Mouse (Mus musculus) lung, embryonic 15.5 days (tissue): ENCODE measurements around the gene Glb1l. TPM values are rescaled to one million over a fixed set of nuclear protein-coding genes. Genes with fewer than 3 reads are reported as not detected.

ENCODE experiments used
- ATAC-seq: fragments of 200-750 bp; cut with Nextera tagmentation; 2 replicates; pipeline ENCODE4 v1.8.0; 2017; ENCODE audit warnings: moderate number of reproducible peaks, borderline replicate concordance; ENCODE audit not compliant: low FRiP score, low TSS enrichment; ENCODE audit errors: extremely low read depth
- H3K27ac ChIP-seq: fragments of 300-500 bp; sonication (generic); 2 replicates; pipeline ENCODE4 v1.5.1; 2015; ENCODE audit warnings: moderate library complexity, mild to moderate bottlenecking, inconsistent platforms
- H3K27me3 ChIP-seq: fragments of 300-500 bp; sonication (generic); 2 replicates; pipeline ENCODE4 v1.6.1; 2015; ENCODE audit warnings: inconsistent platforms
- H3K36me3 ChIP-seq: fragments of 300-500 bp; sonication (generic); 2 replicates; pipeline ENCODE4 v1.6.1; 2015; ENCODE audit warnings: inconsistent platforms
- H3K4me1 ChIP-seq: fragments of 300-500 bp; sonication (generic); 2 replicates; pipeline ENCODE4 v1.6.1; 2015; ENCODE audit warnings: inconsistent platforms
- H3K4me2 ChIP-seq: fragments of 300-500 bp; sonication (generic); 2 replicates; pipeline ENCODE4 v1.6.1; 2015; ENCODE audit warnings: inconsistent platforms, mild to moderate bottlenecking, moderate library complexity
- H3K4me3 ChIP-seq: fragments of 300-500 bp; sonication (generic); 2 replicates; pipeline ENCODE4 v1.5.1; 2015; ENCODE audit warnings: mild to moderate bottlenecking, inconsistent platforms
- H3K9ac ChIP-seq: fragments of 300-500 bp; sonication (generic); 2 replicates; pipeline ENCODE4 v1.6.1; 2015; ENCODE audit warnings: inconsistent platforms
- H3K9me3 ChIP-seq: fragments of 300-500 bp; sonication (generic); 2 replicates; pipeline ENCODE4 v1.6.1; 2016; ENCODE audit warnings: inconsistent platforms
- WGBS: fragments of 180-500 bp; shearing (Covaris S2); methylation state at CpG from one replicate; pipeline ENCODE4 v1.1.7; 2015; 5-methylcytosine and 5-hydroxymethylcytosine counted together
- polyA plus RNA-seq: library from polyadenylated mRNA; unstranded; fragments of >200 nt; fragmentation: Nextera tagmentation; extraction: Ambion mirVana; gene quantifications from 2 replicates; pipeline ENCODE4 v1.2.1, GENCODE M21; 2015

Glb1l gene
- polyA plus RNA-seq, 1 experiment from 2014 or later = 16.6 TPM

DNA sequence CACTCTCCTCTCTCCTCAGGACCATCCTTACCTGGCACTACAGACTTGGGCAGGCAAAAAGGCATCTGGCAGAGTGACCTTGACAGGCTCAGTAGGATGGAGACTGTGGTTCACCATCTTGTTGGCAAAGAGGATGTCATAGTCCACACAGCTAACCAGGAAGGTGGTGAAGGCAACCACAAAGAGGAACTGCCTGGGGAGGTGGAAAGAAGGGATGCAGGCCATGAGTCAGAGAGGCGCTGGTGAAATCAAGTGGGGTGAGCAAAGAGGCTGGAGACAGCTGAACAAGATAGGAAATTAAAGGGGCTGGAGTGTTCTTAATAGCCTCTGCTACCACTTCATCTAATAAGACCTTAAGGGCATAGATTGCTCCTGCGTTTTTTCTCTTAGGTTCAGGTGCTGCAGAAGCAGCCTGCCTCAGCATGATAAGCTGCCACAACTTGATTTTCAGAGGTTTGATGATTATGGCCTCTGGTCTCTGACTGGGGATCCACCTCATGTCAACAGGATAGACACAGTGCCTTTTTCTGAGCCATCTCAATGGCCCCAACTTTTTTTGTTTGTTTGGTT, 22.6 kb downstream of the Glb1l start:
- Histone ChIP-seq H3K9me3 (no peaks in the 10 kb centered on the region), H3K27me3 (no peaks in the 10 kb centered on the region), H3K36me3 (peaks cover 37% of the 10 kb centered on the region), H3K4me3 (no peak overlapping the region), H3K27ac (no peak overlapping the region), H3K4me2 (no peak overlapping the region), H3K4me1 (peaks cover 13% of the 10 kb centered on the region), H3K9ac (no peak overlapping the region)
- ATAC-seq = no peak
- WGBS = 84% methylated on average over 2 of the region's 2 CpGs

DNA sequence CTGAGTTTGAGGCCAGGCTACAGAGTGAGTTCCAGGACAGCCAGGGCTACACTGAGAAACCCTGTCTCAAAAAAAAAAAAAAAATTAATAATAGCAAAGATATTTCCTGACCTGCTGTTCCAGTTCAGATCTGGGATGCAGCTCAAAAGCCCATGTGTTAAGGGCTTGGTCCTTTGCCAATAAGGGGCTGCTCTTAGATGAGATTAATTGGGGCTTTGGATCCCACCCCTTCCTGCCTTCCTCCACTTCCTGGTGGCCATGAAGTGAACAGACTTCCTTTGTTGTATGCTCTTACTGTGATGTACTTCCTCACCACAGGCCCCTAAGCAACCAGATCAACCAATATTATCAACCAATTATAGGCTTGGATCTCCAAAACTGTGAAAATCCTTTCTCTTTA, 23.5 kb downstream of the Glb1l start:
- Histone ChIP-seq H3K9ac (no peak overlapping the region), H3K4me2 (no peak overlapping the region), H3K4me1 (peaks cover 9% of the 10 kb centered on the region), H3K27me3 (no peaks in the 10 kb centered on the region), H3K4me3 (no peak overlapping the region), H3K36me3 (peaks cover 45% of the 10 kb centered on the region), H3K27ac (no peak overlapping the region), H3K9me3 (no peaks in the 10 kb centered on the region)
- ATAC-seq = no peak

DNA sequence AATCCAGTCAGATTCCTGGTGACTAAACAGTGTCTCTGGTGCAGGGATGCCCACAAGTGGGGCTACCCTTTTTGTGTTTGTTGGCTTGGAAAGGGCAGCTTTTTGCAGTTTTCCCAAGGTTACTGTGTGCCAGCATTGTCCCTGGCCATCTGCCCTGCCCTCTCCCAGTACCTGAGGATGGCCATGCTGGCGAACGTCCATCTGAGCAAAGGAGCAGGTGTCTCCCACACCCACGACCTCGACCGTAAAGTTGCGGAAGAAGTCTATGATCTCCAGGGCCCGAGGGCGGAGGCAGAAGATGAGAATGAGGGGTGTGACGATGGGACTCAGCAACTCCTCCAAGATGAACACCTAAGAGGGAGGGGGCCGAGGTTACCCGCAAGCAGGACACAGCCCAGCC, 25.1 kb downstream of the Glb1l start:
- no peak overlapping the region for H3K4me2 ChIP-seq
- H3K4me1 ChIP-seq = peaks cover 6% of the 10 kb centered on the region
- no peak for ATAC-seq
- no peak overlapping the region for H3K4me3 ChIP-seq
- H3K36me3 ChIP-seq = peaks cover 45% of the 10 kb centered on the region
- no peak overlapping the region for H3K27ac ChIP-seq
- 89% methylated on average over 11 of the region's 11 CpGs for WGBS
- no peak overlapping the region for H3K9ac ChIP-seq
- no peaks in the 10 kb centered on the region for H3K9me3 ChIP-seq
- no peaks in the 10 kb centered on the region for H3K27me3 ChIP-seq

DNA sequence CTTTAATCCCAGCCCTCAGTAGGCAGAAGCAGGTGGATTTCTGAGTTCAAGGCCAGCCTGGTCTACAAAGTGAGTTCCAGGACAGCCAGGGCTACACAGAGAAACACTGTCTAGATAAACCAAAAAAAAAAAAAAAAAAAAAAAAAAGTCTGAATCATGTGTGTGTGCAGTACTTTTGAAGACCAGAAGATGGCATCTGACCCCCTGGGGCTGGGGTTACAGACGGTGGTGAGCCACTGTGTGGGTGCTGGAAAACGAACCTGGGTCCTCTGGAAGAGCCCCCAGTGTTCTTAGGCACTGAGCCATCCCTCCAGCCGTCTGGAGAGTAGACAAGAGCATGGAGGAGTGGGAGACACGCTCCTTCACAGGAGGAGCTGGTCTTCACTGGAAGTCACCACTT, 28.5 kb downstream of the Glb1l start:
- no peak for ATAC-seq
- WGBS = 69% methylated on average over 4 of the region's 4 CpGs

DNA sequence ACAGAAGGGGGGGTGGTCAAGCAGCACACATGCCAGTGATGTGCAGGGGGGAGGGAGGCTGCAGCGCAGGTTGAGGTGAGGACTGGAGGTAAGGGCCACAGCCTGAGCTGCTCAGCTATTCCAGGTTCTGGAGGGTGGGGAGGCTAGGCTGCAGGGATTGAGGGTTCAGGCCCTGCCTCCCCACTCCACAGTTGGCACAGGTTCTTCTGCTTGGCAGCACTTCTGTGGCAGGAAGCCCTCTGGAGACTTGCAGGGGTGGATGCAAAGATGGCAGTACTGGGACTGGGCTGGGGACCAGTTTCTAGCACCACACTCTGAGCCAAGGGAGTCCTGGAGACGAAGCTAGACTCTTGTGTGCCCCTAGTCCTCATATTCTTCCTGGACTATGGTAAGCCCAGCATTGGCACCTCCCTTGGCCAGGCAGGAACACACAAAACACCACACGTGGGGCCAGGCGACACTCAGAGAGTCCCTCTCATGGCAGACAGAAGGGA, 29.2 kb downstream of the Glb1l start:
- no peak overlapping the region for H3K4me3 ChIP-seq
- no peak for ATAC-seq
- peaks cover 17% of the 10 kb centered on the region for H3K4me1 ChIP-seq
- no peak overlapping the region for H3K9ac ChIP-seq
- WGBS = 78% methylated on average over 4 of the region's 4 CpGs
- H3K9me3 ChIP-seq = no peaks in the 10 kb centered on the region
- H3K27ac ChIP-seq = no peak overlapping the region
- H3K27me3 ChIP-seq = no peaks in the 10 kb centered on the region
- peaks cover 37% of the 10 kb centered on the region for H3K36me3 ChIP-seq
- H3K4me2 ChIP-seq = no peak overlapping the region

More for the DNA sequence above, 28.5 kb downstream of the Glb1l start:
- no peak overlapping the region for H3K9ac ChIP-seq
- H3K36me3 ChIP-seq = peaks cover 37% of the 10 kb centered on the region
- no peak overlapping the region for H3K27ac ChIP-seq
- H3K4me3 ChIP-seq = no peak overlapping the region
- no peaks in the 10 kb centered on the region for H3K9me3 ChIP-seq
- no peaks in the 10 kb centered on the region for H3K27me3 ChIP-seq
- H3K4me2 ChIP-seq = no peak overlapping the region
- peaks cover 17% of the 10 kb centered on the region for H3K4me1 ChIP-seq

DNA sequence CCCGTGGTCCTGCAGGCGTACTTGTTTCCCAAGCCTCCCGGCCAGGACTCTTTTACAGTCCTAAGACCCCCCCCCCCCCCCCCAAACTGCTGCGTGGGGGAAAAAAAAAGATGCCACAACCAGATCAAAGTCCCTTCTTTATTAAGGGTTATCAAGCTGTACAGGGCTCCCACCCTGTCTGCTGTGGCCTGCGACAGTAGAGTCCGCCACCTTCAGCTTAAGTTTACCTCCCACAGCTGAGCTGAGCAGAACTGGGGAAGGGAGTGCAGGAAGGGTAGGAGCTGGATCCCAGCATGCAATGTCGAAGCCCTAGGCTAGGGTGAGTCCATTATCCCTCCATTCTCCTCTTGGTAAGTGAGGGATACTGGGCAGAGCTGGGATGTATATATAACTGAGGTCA, 29.9 kb downstream of the Glb1l start:
- Histone ChIP-seq H3K4me2 (peak overlapping the region; percentile 98), H3K4me3 (peak overlapping the region; percentile 66), H3K9ac (no peak overlapping the region), H3K27me3 (no peaks in the 10 kb centered on the region), H3K36me3 (peaks cover 30% of the 10 kb centered on the region), H3K4me1 (peaks cover 17% of the 10 kb centered on the region), H3K9me3 (no peaks in the 10 kb centered on the region), H3K27ac (no peak overlapping the region)
- ATAC-seq = no peak
- whole genome bisulfite sequencing = 26% methylated on average over 7 of the region's 7 CpGs

DNA sequence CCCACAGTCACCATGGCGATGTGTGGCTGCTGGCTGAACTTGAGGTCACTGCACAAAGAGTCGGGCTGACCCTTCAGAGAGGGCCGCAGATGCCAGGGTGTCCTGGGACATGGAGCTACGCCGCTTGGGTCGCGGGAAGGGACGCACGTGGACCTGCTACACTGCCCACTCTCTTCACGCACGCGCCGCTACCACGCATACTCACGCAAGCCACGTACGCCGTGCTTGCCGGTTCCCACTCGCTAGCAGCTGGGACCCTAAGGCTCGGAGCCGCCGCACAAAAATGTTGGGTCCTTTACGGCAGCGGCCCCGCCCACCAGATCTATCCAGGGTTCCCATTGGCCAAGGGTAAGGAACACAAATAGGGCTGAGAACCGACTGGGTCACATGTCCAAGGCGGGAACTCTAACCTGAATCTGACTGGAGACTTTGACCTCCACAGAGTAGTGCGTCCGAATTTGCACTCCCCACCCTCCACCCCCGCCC, 30.5 kb downstream of the Glb1l start, which contains the start of gene Abcb6:
Gene Abcb6, minus strand, starts transcription at position 288 of the 486 bp plus-strand sequence.
- H3K4me1 ChIP-seq = peaks cover 17% of the 10 kb centered on the region
- no peaks in the 10 kb centered on the region for H3K27me3 ChIP-seq
- peak within 1 kb of the TSS; percentile 66 for H3K4me3 ChIP-seq
- H3K9ac ChIP-seq = peak within 1 kb of the TSS; percentile 49
- peak within 1 kb of the TSS; percentile 98 for H3K4me2 ChIP-seq
- peak within 1 kb of the TSS; percentile 44; the same call in 1 of the 2 replicates for H3K27ac ChIP-seq
- ATAC-seq = peak; percentile 85
- H3K36me3 ChIP-seq = peaks cover 30% of the 10 kb centered on the region
- H3K9me3 ChIP-seq = no peaks in the 10 kb centered on the region
- under 1% methylated on average over 31 of the region's 31 CpGs for WGBS

DNA sequence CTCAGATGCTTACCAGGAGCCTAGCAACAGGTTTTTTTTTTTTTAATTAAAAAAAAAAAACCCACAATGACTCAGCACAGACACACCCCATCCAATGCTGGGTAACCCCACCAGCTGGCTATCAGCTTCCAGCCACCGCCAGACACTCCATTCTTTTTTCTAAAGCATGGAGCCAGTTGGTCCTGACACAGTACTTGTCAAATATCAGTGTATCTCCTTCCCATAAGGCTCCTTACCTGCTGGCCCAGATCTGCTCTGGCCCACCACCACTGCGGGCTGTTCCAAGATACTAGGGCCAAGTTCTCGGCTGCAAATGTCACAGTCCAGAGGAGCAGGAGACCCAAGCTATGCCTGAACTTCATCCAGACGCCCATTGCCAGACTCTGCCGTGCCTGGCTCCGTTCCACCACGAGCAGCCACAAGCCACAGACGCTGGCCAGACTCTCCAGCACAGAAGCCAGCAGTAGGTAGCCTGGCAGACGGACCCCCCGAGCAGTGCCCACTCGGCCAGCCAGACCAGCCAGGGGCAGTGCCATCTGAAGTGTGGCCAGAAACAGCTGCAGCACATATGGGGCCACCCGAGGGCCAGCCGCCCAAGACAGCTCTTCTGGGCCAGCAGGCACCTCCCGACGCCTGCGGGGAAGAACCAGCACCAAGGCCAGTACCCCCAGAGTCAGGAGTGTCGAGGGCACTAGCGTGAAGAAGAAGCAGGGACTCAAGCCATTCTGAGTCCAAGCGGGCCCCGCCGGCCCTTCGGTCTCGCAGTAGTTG, 31.1 kb downstream of the Glb1l start:
- Histone ChIP-seq H3K9ac (peak overlapping the region; percentile 49), H3K4me2 (peak overlapping the region; percentile 98), H3K27ac (peak overlapping the region; percentile 44; the same call in 1 of the 2 replicates), H3K36me3 (peaks cover 24% of the 10 kb centered on the region; the same call in 1 of the 2 replicates), H3K4me1 (peaks cover 17% of the 10 kb centered on the region), H3K9me3 (no peaks in the 10 kb centered on the region), H3K27me3 (no peaks in the 10 kb centered on the region), H3K4me3 (peak overlapping the region; percentile 66)
- WGBS = 5% methylated on average over 23 of the region's 23 CpGs
- ATAC-seq = peak; percentile 50

DNA sequence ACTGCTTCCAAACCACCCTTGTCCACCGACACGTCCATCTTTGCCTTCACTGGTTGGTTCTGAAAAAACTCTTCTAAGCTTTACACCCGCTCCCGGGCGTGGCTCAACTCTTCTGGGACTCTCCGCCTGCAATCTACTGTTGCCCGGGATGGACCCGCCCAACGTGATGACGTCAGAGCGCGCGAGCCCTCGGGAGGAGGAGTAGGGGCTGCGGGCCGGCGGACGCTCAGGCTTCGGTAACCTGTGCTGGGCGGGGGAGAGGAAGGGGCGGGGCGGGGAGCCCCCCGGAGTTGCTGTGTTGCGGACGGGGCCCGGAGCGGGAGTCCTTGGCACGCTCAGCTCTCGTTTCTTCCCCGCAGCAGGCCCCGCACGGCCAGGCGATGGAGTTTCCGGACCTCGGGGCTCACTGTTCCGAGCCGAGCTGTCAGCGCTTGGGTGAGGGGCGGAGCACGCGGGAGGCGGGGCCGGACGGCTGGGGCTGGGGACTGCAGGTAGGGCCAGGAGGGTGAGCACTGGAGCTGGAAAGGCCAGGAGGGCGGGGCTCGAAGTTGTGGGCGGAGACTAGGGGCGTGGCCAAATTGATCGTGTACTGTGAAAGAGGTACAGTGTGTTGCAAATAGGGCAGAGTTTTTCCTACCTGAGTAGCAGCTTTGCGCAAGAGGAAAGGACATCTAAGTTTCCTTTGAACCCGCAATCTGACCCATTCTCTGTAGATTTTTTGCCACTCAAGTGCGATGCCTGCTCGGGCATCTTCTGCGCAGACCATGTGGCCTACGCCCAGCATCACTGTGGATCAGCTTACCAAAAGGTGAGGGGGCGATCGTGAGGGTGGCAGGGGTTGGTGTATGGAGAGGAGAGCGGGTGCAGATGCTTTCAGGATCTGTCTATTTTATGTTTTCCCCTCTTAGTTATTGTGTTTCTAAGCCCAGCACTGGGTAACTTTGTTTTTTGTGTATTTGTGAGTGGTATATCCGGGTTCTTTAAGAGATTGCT, 41.8 kb downstream of the Glb1l start, which contains the start of gene Zfand2b:
Gene Zfand2b, plus strand, starts transcription at position 175 of the 993 bp plus-strand sequence.
- H3K4me1 ChIP-seq = peaks cover 15% of the 10 kb centered on the region
- peak; percentile 99 for ATAC-seq
- H3K4me2 ChIP-seq = peak within 1 kb of the TSS; percentile 85
- H3K4me3 ChIP-seq = peak within 1 kb of the TSS; percentile 98
- WGBS = 2% methylated on average over 57 of the region's 59 CpGs
- H3K9ac ChIP-seq = peak within 1 kb of the TSS; percentile 81
- H3K9me3 ChIP-seq = no peaks in the 10 kb centered on the region
- no peaks in the 10 kb centered on the region for H3K27me3 ChIP-seq
- peaks cover 33% of the 10 kb centered on the region for H3K36me3 ChIP-seq
- peak within 1 kb of the TSS; percentile 94 for H3K27ac ChIP-seq

DNA sequence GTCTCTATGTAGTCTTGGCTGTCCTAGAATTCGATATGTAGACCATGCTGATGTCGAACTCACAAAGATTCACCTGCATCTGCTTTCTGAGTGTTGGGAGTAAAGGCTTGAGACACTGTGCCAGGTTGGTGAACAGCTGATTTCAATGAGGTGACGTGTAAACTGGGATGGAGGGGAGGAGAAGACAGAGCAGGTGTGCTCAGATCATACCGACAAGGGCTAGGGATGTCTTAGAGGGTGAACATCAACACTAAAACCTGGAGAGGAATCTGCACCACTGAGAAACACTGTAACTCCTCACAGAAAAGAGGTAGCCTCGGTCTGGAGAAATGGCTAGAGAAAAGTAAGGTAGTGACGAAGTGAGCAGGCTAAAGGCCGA, 42.5 kb downstream of the Glb1l start:
- H3K9me3 ChIP-seq = no peaks in the 10 kb centered on the region
- H3K9ac ChIP-seq = peak overlapping the region; percentile 81
- peak; percentile 24 for ATAC-seq
- 0 out of 2 replicates have a peak overlapping the region, but pooled peaks have one; percentile 94 for H3K27ac ChIP-seq
- peaks cover 29% of the 10 kb centered on the region for H3K36me3 ChIP-seq
- peaks cover 15% of the 10 kb centered on the region for H3K4me1 ChIP-seq
- H3K4me2 ChIP-seq = peak overlapping the region; percentile 85
- no peaks in the 10 kb centered on the region for H3K27me3 ChIP-seq
- peak overlapping the region; percentile 98 for H3K4me3 ChIP-seq
- WGBS = 3% methylated on average over 7 of the region's 7 CpGs

DNA sequence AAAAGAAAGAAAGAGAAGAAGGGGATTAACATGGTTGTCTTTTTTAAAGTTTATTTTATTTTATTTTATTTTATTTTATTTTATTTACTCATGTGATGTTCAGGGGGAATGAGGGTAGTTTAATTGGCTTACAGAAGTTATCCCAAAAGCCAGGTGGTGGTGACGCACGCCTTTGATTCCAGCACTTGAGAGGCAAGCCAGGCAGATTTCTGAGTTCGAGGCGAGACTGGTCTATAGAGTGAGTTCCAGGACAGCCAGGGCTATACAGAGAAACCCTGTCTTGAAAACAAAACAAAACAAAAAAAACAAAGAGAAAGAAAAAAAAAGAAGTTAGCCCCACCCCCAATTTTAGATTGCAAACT, 50.4 kb downstream of the Glb1l start:
- no peak for ATAC-seq

More for the DNA sequence above, 50.4 kb downstream of the Glb1l start:
- Histone ChIP-seq H3K36me3 (no peaks in the 10 kb centered on the region), H3K4me3 (no peak overlapping the region), H3K4me1 (no peaks in the 10 kb centered on the region), H3K27me3 (no peaks in the 10 kb centered on the region), H3K9me3 (no peaks in the 10 kb centered on the region), H3K4me2 (no peak overlapping the region), H3K9ac (no peak overlapping the region), H3K27ac (no peak overlapping the region)
- 71% methylated on average over 4 of the region's 4 CpGs for WGBS
